Mouse (Mus musculus): ENCODE measurements around the gene Rras. TPM values are rescaled to one million over a fixed set of nuclear protein-coding genes. Genes with fewer than 3 reads are reported as not detected.

Gene Rras
- polyA plus RNA-seq (2012): 4.0 TPM in 2 replicates

GRCm38 (mm10) chr7:45017242-45018061 is at the start of gene Rras:
Rras (plus strand) TSS chr7:45017961.

GRCm38 (mm10) chr7:44974383-44975116 is 43.2 kb upstream of the Rras start, which contains the start of gene Cpt1c:
Cpt1c (minus strand) TSS chr7:44974851.

GRCm38 (mm10) chr7:44986192-44986878 is 31.4 kb upstream of the Rras start, which contains the start of gene Prmt1:
Prmt1 (minus strand) TSS chr7:44986568.

GRCm38 (mm10) chr7:44997231-44997939 is 20.4 kb upstream of the Rras start, which contains the start of gene Irf3:
Irf3 (plus strand) TSS chr7:44997648.

DNA sequence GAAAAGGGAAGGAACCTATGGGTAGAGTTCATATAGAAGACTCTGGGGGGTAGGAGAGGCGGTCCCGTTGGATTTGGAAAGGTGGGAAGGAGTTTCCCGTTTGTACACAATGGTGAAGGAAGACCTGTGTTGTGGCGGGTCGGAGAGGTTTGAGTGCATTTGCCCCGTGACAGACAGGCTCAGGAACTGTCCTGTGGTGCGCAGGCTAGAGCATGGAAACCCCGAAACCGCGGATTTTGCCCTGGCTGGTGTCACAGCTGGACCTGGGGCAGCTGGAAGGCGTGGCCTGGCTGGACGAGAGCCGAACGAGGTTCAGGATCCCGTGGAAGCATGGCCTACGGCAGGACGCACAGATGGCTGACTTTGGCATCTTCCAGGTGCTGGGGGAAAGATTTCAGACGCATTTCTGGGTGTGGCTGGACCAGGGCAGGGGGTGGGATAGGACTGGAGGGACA is 19.2 kb upstream of the Rras start, which contains the start of gene Bcl2l12:
Gene Bcl2l12 (minus strand): TSS at position 212 of the 455 bp plus-strand sequence.

GRCm38 (mm10) chr7:45015957-45016612 is 1.7 kb upstream of the Rras start, which contains the start of gene Scaf1:
Scaf1 (minus strand) TSS chr7:45016363.

DNA sequence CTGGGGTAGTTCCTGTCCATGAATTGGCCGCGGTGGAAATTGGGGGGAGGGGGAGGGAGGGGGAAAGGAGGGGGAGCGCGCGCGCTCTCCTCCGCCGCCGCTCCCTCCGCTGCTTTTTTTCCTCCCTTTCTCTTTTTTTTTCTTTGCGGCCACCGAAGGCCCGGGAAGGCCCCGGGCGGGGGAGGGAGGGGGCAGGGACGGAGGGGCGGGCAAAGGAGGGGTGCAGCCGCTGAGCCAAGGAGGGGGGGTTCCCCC is 35.0 kb downstream of the Rras start, which contains the start of gene Prr12:
Gene Prr12 (minus strand): TSS at position 20 of the 255 bp plus-strand sequence.

DNA sequence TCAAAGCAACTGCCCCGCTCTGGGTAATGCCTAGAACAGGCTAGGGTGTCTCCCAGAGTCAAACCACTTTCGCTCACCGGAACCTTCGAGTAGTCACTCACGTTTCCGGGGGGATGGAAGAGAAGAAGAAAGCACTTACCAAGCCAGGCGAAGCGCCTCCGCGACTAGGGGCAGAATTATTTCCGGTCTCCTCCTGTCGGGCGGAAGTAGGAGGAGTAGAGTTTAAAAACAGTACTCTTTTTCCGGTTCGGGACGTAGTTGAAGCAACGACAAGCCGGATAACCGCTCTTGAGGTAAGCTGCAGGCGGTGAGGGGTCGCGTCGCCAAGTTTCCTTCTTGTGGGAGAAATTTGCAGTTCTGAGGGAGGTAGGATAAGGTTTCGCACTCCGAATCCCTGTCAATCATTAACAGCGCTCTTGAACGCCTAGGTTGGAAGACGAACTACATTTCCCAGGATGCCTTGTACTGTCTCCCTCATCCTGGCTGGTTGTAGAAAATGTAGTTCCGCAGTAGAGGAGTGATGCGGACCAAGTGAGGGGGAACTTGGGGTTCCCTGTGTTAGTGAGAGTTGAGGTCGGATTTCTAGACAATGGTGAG is 44.6 kb downstream of the Rras start, which contains the start of the genes Nosip and Prrg2:
Gene Nosip (plus strand): TSS at position 191 of the 597 bp plus-strand sequence.
Gene Prrg2 (minus strand): TSS at position 439 of the 597 bp plus-strand sequence.

Other genes starting within 250 kb of the Rras start
- gene Nup62, start 201.9 kb upstream of the Rras start, polyA plus RNA-seq (2012): 117 and 122 TPM in 2 replicates
- gene Il4i1, start 201.6 kb upstream of the Rras start, polyA plus RNA-seq (2012): 1.3 and 1.7 TPM in 2 replicates
- gene Atf5, start 201.3 kb upstream of the Rras start, polyA plus RNA-seq (2012): 52.4 and 55.2 TPM in 2 replicates
- 312 and 349 TPM in 2 replicates for gene Akt1s1, start 169.0 kb upstream of the Rras start, polyA plus RNA-seq (2012)
- 64.8 and 67.6 TPM in 2 replicates for gene Tbc1d17, start 168.9 kb upstream of the Rras start, polyA plus RNA-seq (2012)
- gene Pnkp, start 160.8 kb upstream of the Rras start, polyA plus RNA-seq (2012): 86.0 and 118 TPM in 2 replicates
- 237 and 280 TPM in 2 replicates for gene Ptov1, start 148.2 kb upstream of the Rras start, polyA plus RNA-seq (2012)
- 336 and 362 TPM in 2 replicates for gene Med25, start 125.2 kb upstream of the Rras start, polyA plus RNA-seq (2012)
- 67.0 and 68.3 TPM in 2 replicates for gene Fuz, start 121.9 kb upstream of the Rras start, polyA plus RNA-seq (2012)
- 121 TPM in 2 replicates for gene Ap2a1, start 88.5 kb upstream of the Rras start, polyA plus RNA-seq (2012)
- 0.04 and 0.15 TPM in 2 replicates for gene Tsks, start 74.8 kb upstream of the Rras start, polyA plus RNA-seq (2012)
- gene Cpt1c, start 43.1 kb upstream of the Rras start, polyA plus RNA-seq (2012): 1.3 and 2.1 TPM in 2 replicates
- 133 and 160 TPM in 2 replicates for gene Prmt1, start 31.4 kb upstream of the Rras start, polyA plus RNA-seq (2012)
- gene Irf3, start 20.3 kb upstream of the Rras start, polyA plus RNA-seq (2012): 112 and 119 TPM in 2 replicates
- gene Bcl2l12, start 19.2 kb upstream of the Rras start, polyA plus RNA-seq (2012): 131 and 163 TPM in 2 replicates
- gene Scaf1, start 1.6 kb upstream of the Rras start, polyA plus RNA-seq (2012): 185 and 198 TPM in 2 replicates
- gene Prr12, start 34.9 kb downstream of the Rras start, polyA plus RNA-seq (2012): 95.4 and 117 TPM in 2 replicates
- gene Nosip, start 44.5 kb downstream of the Rras start, polyA plus RNA-seq (2012): 144 and 165 TPM in 2 replicates
- 38.8 and 40.5 TPM in 2 replicates for gene Prrg2, start 44.7 kb downstream of the Rras start, polyA plus RNA-seq (2012)
- 36.5 and 65.0 TPM in 2 replicates for gene Rcn3, start 74.3 kb downstream of the Rras start, polyA plus RNA-seq (2012)
- 7.5 and 10.0 TPM in 2 replicates for gene Fcgrt, start 85.9 kb downstream of the Rras start, polyA plus RNA-seq (2012)
- 210 and 224 TPM in 2 replicates for gene Rps11, start 106.5 kb downstream of the Rras start, polyA plus RNA-seq (2012)
- gene Rpl13a, start 110.8 kb downstream of the Rras start, polyA plus RNA-seq (2012): 4,327 and 5,290 TPM in 2 replicates
- gene Gm45713, start 118.3 kb downstream of the Rras start, polyA plus RNA-seq (2012): 0.12 and 0.16 TPM in 2 replicates
- 15.4 and 21.4 TPM in 2 replicates for gene Flt3l, start 118.5 kb downstream of the Rras start, polyA plus RNA-seq (2012)
- 67.8 and 81.0 TPM in 2 replicates for gene Pih1d1, start 136.3 kb downstream of the Rras start, polyA plus RNA-seq (2012)
- 162 and 165 TPM in 2 replicates for gene Aldh16a1, start 136.6 kb downstream of the Rras start, polyA plus RNA-seq (2012)
- gene Slc17a7, start 146.0 kb downstream of the Rras start, polyA plus RNA-seq (2012): 0.11 and 0.15 TPM in 2 replicates
- gene Gfy, start 161.6 kb downstream of the Rras start, polyA plus RNA-seq (2012): 0.16 and 0.29 TPM in 2 replicates
- not detected in 2 replicates for gene Pth2, start 163.0 kb downstream of the Rras start, polyA plus RNA-seq (2012)
- 0.56 and 1.3 TPM in 2 replicates for gene Ccdc155, start 186.9 kb downstream of the Rras start, polyA plus RNA-seq (2012)
- gene Dkkl1, start 194.2 kb downstream of the Rras start, polyA plus RNA-seq (2012): 14.7 and 21.4 TPM in 2 replicates
- gene Tead2, start 197.8 kb downstream of the Rras start, polyA plus RNA-seq (2012): 0.82 and 2.2 TPM in 2 replicates
- 173 and 185 TPM in 2 replicates for gene Cd37, start 221.2 kb downstream of the Rras start, polyA plus RNA-seq (2012)
- gene Slc6a16, start 223.1 kb downstream of the Rras start, polyA plus RNA-seq (2012): not detected in 2 replicates

Measured in megakaryocyte-erythroid progenitor cell, adult 5 weeks (primary cell).